Mouse (Mus musculus) left cerebral cortex, postnatal 10 days (tissue): ENCODE measurements around the gene Tmem198. TPM values are rescaled to one million over a fixed set of nuclear protein-coding genes. Genes with fewer than 3 reads are reported as not detected.

Experiments used
- DNase-seq, 2 experiments: peaks; one replicate each; pipeline ENCODE4 v3.0.0; 2021 to 2022; ENCODE audit warnings: low spot score in 2 of 2, mixed read lengths in 1 of 2; ENCODE audit errors: extremely low spot score in 1 of 2
- intact Hi-C: fragments of 180-260 bp; cut with DNase I; formaldehyde crosslinking; loops from one replicate; pipeline ENCODE4 v1.15.1; 2025
- total RNA-seq, 2 experiments: library from RNA; stranded (reverse); gene quantifications; 2 replicates each; pipeline ENCODE4 v1.2.3; 2021

The Tmem198 gene
- total RNA-seq, 2 experiments from 2014 or later = 58.2 to 59.3 TPM

- DNase-seq = peak in 1 of 2 experiments; percentile 88
- intact Hi-C loops = no loop called here
These were observed 26.9 kb downstream of the Tmem198 start, which contains the start of gene Obsl1 for GRCm38 (mm10) chr1:75505956-75506831. Gene Obsl1 (minus strand): TSS chr1:75506452.

GRCm38 (mm10) chr1:75507006-75507405 lies 27.7 kb downstream of the Tmem198 start, which contains the start of gene Inha:
Gene Inha (plus strand): TSS chr1:75507077.
- intact Hi-C loops = no loop called here
- no peak for DNase-seq

- peak in 1 of 2 experiments; percentile 30 for DNase-seq
- intact Hi-C loops = no loop called here
These were observed 30.3 kb downstream of the Tmem198 start for GRCm38 (mm10) chr1:75509586-75509985.

GRCm38 (mm10) chr1:75510154-75510553 lies 30.8 kb downstream of the Tmem198 start:
- intact Hi-C loops = no loop called here
- DNase-seq = no peak

- intact Hi-C loops = no loop called here
- no peak for DNase-seq
These were observed 32.3 kb downstream of the Tmem198 start for GRCm38 (mm10) chr1:75511437-75512210.

DNA sequence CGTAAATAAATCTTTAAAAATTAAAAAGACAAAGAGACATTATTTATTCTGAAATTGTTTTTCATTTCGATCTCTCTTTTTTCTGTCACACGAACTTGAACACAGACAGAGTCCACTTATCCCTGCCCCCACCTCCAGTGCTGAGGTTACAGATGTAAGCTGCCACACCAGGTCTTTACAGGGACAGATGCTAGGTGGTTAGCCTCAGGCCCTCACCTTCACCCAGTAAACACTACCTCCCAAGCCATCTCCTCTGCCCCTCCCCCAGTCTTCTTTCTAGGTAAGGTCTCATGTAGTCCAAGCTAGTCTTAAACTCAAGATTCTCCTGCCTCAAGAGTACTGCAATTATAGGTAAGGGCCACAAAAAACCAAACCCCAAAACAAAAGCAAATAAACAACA lies 33.2 kb downstream of the Tmem198 start:
- intact Hi-C loops = no loop called here
- DNase-seq = no peak

DNA sequence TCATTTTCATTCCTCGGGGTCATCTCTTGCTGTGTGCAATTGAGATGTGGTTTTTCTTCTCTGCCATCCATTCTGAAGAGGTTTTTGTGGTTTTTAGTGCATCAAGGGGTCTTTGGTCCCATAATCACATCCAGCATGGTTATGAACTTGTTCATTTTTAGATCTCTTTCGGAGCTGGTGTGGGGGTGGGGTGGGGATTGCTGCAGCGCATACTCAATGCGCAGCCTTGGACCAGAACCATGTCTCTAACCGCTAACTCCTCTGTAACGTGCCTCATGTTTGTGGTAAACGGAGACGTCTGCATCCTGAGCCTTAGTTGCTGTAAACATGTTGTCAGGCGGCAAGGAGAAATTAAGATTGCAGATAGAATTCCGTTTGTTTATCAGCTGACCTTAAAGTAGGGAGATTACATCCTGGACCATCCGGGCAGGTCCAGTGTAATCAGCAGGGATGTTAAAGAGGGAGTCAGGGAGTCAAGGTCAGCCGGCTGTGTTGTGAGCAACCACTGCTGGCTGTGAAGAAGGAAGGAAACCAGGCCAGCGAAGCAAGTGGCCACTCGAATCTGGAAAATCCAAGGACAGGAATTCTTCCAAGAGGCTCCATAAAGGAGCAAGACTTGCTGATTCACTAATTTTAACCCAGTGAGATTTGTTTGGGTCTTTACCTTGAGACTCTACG lies 37.5 kb downstream of the Tmem198 start:
- no peak for DNase-seq
- intact Hi-C loops = no loop called here

- intact Hi-C loops = no loop called here
- DNase-seq = no peak
These were observed 38.7 kb downstream of the Tmem198 start for GRCm38 (mm10) chr1:75517984-75518383.

DNA sequence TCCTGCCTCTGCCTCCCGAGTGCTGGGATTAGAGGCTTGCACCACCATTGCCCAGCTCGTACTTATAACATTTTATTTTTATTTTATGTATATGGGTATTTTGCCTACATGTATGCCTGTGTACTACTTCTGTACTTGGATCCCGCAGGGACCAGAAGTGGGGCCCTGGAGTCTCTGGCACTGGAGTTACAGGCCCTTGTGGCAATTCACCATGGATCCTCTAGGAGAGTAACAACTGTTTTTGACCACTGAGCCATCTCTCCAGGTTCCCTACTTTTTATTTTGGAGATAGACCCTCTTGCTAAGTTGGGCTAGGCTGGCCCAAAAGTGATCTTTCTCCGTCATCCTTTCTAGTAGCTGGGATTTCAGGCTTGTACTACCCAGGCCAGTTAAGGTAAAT lies 39.1 kb downstream of the Tmem198 start:
- DNase-seq = no peak
- intact Hi-C loops = no loop called here

GRCm38 (mm10) chr1:75519576-75519975 lies 40.2 kb downstream of the Tmem198 start:
- no peak for DNase-seq
- intact Hi-C loops = no loop called here

GRCm38 (mm10) chr1:75521321-75522031 lies 42.1 kb downstream of the Tmem198 start, which contains the start of gene Stk11ip:
Gene Stk11ip (plus strand): TSS chr1:75521529.
- intact Hi-C loops = no loop called here
- DNase-seq = peak; percentile 88 to 95

DNA sequence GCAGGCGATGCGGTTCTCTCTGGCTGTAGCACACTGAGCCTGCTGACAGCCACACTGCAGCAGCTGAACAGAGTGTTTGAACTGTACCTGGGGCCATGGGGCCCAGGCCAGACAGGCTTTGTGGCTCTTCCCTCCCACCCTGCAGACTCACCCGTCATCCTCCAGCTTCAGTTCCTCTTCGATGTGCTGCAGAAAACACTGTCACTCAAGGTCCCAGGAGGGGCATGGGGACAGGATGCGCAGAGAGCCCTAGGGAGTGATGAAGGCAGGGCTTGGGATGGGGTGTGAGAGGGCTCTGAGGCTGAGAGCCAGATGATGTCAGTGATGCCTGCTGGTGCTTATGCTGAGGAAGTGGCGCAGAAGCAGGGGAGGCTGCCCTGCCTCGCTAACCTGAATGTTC lies 45.3 kb downstream of the Tmem198 start:
- intact Hi-C loops = no loop called here
- DNase-seq = no peak

DNA sequence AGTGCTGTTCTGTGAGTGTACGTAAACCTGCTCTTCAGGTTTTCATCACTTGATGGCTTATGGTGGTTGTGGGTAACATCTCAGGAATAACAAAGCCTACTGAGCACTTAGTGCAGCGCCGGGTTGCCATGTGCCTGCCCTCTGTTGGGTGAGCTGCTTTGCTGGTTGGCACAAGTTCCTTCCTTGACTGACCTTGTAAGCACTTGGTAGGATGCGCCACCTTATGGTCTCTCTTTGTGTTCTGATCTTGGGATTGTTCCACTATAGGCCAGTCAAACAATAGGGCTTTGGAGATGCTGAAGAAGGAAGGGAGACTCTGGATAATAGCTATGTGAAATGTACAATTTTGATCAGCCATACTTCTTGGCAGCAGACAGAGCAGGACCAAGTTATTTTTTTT lies 51.2 kb downstream of the Tmem198 start:
- intact Hi-C loops = no loop called here
- DNase-seq = no peak

DNA sequence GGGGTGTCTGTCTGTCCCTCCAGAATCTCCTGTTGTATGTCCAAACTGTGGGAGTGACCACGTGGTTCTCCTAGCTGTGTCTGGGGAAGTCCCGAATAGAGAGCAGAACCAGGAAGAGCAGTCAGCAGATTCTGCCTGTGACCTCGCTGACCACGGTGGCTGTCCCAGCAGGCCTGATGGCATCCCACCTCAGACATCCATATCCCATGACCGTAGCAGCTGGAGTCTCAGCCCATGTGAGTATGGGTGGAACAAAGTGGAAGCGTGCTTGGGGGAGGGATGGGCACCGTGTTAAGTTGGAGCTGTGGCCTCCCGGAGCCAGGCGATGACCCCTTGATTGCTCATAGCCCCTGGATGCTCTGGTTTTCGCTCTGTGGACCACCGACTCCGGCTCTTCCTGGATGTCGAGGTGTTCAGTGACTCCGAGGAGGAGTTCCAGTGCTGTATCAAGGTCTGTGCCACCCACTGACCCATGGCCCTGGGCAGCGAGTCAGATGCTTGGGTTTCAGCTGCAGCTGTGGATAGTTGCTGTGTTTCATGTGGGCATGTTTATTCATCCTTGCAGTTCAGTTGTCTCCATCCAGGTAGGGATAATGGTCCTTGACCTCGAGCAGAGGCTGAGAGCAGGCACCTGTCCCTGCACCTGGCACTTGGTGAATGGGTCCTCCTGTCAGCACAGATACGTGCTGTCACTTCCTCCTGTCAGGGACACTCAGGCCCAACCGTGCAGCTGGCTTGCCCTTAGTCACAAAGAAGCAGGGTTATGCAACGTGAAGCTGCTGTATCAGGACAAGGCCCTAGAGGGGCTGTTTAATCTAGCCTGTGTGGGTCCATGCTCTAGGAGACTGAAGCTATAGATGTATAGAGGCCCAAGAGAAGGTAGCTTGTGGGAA lies 53.2 kb downstream of the Tmem198 start:
- intact Hi-C loops = no loop called here
- no peak for DNase-seq

DNA sequence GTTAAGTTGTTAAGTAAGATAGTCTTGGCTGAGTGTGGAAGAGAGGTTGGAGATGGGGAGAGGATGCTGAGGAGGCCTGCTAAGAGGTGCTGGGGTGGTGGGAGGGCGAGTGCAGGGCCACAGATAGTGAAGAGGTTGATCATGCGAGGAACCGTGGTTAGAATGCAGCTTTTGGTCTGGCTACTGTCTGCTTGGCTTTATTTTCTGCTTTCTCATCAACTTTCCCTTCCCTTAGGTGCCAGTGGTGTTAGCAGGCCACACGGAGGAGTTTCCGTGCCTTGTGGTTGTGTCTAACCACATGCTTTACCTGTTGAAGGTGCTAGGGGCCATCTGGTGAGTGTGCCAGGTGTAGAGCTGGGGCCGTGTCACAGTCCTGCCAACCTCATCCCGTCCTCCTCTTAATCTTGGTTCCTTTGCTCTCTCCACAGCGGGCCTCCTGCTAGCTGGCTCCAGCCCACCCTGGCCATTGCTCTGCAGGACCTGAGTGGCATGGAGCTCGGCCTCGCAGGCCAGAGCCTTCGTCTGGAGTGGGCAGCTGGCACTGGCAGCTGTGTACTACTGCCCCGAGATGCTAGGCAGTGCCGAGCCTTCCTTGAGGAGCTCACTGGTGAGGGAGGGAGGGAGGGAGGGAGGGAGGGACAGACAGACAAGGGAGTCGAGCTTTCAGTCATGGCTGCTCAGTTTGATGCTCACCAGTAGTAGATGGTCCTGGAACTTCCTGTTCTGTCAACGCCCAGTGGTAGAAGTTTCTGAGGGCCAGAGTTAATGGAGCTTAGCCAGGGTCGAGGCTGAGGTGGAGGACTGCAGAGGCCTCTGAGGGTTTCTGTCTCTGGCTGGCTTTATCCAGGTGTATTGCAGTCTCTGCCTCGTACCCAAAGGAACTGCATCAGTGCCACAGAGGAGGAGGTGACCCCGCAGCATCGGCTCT lies 54.3 kb downstream of the Tmem198 start:
- intact Hi-C loops = no loop called here
- no peak for DNase-seq
